Mouse (Mus musculus) heart, adult 11 months (tissue): ENCODE results near the gene Bach2.
A peak's percentile ranks its signal among the peaks of the same experiment; 100 is the strongest.

Experiments used
- DNase-seq: peaks from one replicate; pipeline ENCODE4 v3.0.0; 2022

Gene Bach2

GRCm38 (mm10) chr4:32574604-32575003 is 336.0 kb downstream of the Bach2 start:
- DNase-seq = no peak

DNA sequence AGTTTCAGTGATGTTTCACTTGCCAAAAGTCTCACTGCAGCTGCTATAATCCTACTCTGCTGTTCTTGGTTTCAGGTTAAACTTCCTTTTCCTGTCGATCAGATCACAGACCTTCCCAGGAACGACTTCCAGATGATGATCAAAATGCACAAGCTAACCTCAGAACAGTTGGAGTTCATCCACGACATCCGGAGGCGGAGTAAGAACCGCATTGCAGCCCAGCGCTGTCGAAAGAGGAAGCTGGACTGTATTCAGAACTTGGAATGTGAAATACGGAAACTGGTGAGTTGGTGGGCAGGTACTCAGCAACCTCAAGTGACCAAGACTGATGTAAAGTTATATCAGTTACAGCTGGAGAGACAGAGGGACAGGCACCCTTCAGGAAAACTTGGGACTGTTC is 336.6 kb downstream of the Bach2 start:
- peak; percentile 92 for DNase-seq

DNA sequence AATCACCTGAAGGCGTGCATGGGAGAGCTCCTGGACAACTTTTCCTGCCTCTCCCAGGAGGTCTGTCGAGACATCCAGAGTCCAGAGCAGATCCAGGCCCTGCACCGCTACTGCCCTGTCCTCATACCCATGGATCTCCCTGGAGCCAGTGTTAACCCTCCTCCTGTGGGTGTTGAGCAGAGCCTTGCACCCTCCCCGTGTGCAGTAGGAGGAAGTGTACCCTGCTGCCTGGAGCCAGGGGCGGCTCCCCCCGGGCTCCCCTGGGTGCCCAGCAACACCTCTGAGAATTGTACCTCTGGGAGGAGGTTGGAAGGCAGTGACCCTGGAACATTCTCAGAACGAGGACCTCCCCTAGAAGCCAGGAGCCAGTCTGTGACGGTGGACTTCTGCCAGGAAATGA is 341.2 kb downstream of the Bach2 start:
- DNase-seq = no peak

DNA sequence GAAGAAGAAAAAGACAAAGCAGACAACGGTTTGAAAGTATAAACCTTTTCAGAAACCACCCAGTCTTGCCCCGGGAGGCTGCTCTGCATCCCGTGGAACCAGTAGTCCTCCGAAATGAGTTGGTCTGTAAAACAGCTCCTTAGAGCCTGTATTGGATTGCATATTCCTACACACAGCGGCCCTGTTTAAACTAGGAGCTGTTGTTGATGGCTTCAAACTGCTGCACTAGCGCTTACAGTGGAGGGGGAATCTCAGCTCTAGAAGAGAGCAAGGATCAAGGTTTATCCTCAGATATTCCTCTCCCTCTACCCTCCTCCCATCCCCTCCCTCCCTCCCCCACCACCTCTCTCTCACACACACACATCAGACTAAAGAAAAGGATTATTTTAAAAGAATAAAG is 345.6 kb downstream of the Bach2 start:
- no peak for DNase-seq

- DNase-seq = no peak
These were observed 348.0 kb downstream of the Bach2 start for GRCm38 (mm10) chr4:32586596-32586995.

DNA sequence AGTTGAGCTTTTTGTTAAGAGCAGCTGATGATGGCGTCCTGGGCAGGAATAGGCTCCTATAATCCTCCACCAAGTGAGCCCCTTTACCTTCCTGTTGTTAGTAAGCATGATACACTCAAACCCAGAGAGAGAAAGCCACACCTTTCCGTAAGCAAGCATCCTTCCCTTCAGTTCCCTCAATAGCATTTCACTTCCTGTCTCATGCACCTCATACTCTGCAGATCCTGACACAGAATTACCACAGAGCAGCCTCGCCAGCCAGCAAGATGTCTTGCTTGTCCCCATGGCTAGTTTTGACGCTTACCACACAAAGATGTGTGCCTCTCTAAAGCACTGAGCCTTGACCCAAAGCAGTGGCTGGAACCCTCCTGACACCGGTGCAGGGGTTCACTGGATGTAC is 348.9 kb downstream of the Bach2 start:
- no peak for DNase-seq

DNA sequence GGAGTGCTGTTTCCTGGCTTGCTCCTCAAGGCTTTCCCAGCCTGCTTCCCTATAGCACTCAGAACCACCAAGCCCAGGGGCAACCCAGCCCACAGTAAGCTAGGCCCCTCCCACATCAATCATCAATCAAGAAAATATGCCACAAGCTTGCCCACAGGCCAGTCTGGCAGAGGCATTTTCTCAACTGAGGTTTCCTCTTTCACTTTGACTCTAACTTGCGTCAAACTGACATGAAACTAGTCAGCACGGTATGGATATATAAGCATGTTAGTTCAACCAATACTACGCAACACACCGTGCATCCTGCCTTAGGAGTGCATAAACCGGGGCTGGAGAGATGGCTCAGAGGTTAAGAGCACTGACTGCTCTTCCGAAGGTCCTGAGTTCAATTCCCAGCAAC is 349.6 kb downstream of the Bach2 start:
- DNase-seq = no peak

- no peak for DNase-seq
These were observed 362.5 kb downstream of the Bach2 start for GRCm38 (mm10) chr4:32601135-32601534.

DNA sequence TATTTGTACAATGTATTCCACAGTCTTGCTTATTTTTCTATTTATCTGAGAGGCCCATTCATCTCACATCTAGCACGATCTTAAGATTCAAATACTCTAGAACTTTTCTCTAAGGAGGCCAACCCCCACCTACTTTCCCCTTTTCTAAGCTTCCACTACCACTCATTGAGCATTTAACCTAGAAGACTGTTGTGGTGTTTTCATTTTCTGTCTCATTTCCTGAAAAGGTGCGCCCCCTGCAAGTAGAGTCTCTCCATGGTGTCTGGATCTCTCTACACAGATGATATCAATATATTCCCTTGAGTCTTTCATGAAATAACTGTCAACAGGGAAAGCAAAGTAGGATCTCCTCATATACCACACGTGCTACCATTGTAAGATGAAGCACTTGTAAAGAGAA is 364.1 kb downstream of the Bach2 start, which contains the start of gene Gja10:
Gja10 (minus strand) TSS at position 101 of the 400 bp plus-strand sequence.
- no peak for DNase-seq

- DNase-seq = peak; percentile 100
These were observed 376.7 kb downstream of the Bach2 start, which contains the start of gene Casp8ap2 for GRCm38 (mm10) chr4:32615034-32615881. Casp8ap2 (plus strand) TSS chr4:32615451.

DNA sequence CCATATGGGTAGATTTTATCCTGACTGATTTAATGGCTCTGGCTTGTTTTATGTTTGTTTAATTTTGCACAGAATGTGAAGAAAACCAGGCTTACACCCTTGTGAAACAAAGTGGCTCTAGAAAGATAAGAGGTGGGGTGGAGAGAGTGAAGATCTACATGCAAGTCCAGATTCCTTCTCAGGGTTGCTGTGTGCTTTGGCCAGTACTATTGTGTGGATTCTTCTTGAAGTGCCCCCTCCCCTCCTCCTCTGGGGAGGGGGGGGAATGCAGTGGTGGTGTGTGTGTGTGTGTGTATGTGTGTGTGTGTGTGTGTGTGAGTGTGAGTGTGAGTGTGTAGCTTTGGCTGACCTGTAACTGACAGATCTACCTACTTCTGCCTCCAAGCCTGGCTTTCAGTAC is 383.0 kb downstream of the Bach2 start:
- DNase-seq = no peak
